Mouse (Mus musculus): Measurements from ENCODE around the gene Porcn.
A peak's percentile ranks its signal among the peaks of the same experiment; 100 is the strongest.

Porcn gene

GRCm38 (mm10) chrX:8218114-8218513 lies 11.8 kb upstream of the Porcn start:
- 0 out of 2 replicates have a peak, but pooled peaks cover 9% of the 10 kb centered on the region for H3K27me3 ChIP-seq (ENCODE audit: insufficient read depth, low read length)
- peaks cover 44% of the 10 kb centered on the region for H3K4me1 ChIP-seq (replicated peaks; ENCODE audit: low read depth, low read length)
- H3K36me3 ChIP-seq (ENCODE audit: insufficient read depth, low read length) = no peaks in the 10 kb centered on the region
- no peak overlapping the region for H3K4me3 ChIP-seq (replicated peaks; ENCODE audit: low read length)
- H3K9me3 ChIP-seq (ENCODE audit: low read length) = no peaks in the 10 kb centered on the region
- TF ChIP-seq NANOG (IDR thresholded peaks at IDR 0.05; ENCODE audit: borderline replicate concordance, low read length) (no peak), POU5F1 (IDR thresholded peaks at IDR 0.05; ENCODE audit: borderline replicate concordance, low read length) (no peak), CTCF (conservative IDR thresholded peaks at IDR 0.05; ENCODE audit: low read length) (no peak)

DNA sequence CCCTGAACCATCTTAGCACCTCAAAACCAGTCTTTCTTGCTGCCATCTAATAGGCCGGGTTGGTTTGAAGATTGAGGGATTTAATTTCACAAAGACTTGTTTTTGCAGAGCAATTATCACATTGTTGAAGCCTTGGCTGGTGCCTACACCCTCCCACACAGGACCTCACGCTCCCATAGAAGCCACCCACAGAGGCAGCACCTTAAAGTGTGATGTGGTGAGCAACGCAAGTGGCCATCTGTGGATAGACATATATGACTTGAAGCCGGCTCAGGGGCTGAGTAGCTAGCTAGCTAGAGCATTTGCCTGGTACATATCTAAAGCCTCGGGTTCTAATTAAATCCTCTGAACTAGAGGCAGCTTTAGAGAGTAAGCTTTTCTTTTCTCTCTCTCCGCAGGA lies 11.1 kb upstream of the Porcn start:
- no peaks in the 10 kb centered on the region for H3K36me3 ChIP-seq (ENCODE audit: insufficient read depth, low read length)
- TF ChIP-seq CTCF (conservative IDR thresholded peaks at IDR 0.05; ENCODE audit: low read length) = no peak
- TF ChIP-seq NANOG (IDR thresholded peaks at IDR 0.05; ENCODE audit: borderline replicate concordance, low read length) = no peak
- no peak for TF ChIP-seq POU5F1 (IDR thresholded peaks at IDR 0.05; ENCODE audit: borderline replicate concordance, low read length)
- no peaks in the 10 kb centered on the region for H3K9me3 ChIP-seq (ENCODE audit: low read length)
- H3K4me1 ChIP-seq (replicated peaks; ENCODE audit: low read depth, low read length) = peaks cover 37% of the 10 kb centered on the region
- H3K4me3 ChIP-seq (replicated peaks; ENCODE audit: low read length) = no peak overlapping the region
- H3K27me3 ChIP-seq (ENCODE audit: insufficient read depth, low read length) = 0 out of 2 replicates have a peak, but pooled peaks cover 9% of the 10 kb centered on the region

- H3K36me3 ChIP-seq (ENCODE audit: insufficient read depth, low read length) = no peaks in the 10 kb centered on the region
- TF ChIP-seq CTCF (conservative IDR thresholded peaks at IDR 0.05; ENCODE audit: low read length) = no peak
- no peak for TF ChIP-seq POU5F1 (IDR thresholded peaks at IDR 0.05; ENCODE audit: borderline replicate concordance, low read length)
- no peak for TF ChIP-seq NANOG (IDR thresholded peaks at IDR 0.05; ENCODE audit: borderline replicate concordance, low read length)
- H3K4me3 ChIP-seq (replicated peaks; ENCODE audit: low read length) = no peak overlapping the region
- H3K9me3 ChIP-seq (ENCODE audit: low read length) = no peaks in the 10 kb centered on the region
- H3K27me3 ChIP-seq (ENCODE audit: insufficient read depth, low read length) = no peaks in the 10 kb centered on the region
- peaks cover 35% of the 10 kb centered on the region for H3K4me1 ChIP-seq (replicated peaks; ENCODE audit: low read depth, low read length)
Observed at GRCm38 (mm10) chrX:8211490-8212207, 5.3 kb upstream of the Porcn start.

GRCm38 (mm10) chrX:8209720-8210119 lies 3.4 kb upstream of the Porcn start:
- H3K4me1 ChIP-seq (replicated peaks; ENCODE audit: low read depth, low read length) = peaks cover 45% of the 10 kb centered on the region
- no peaks in the 10 kb centered on the region for H3K27me3 ChIP-seq (ENCODE audit: insufficient read depth, low read length)
- H3K9me3 ChIP-seq (ENCODE audit: low read length) = no peaks in the 10 kb centered on the region
- no peak overlapping the region for H3K4me3 ChIP-seq (replicated peaks; ENCODE audit: low read length)
- peaks cover 7% of the 10 kb centered on the region for H3K36me3 ChIP-seq (ENCODE audit: insufficient read depth, low read length)
- no peak for TF ChIP-seq POU5F1 (IDR thresholded peaks at IDR 0.05; ENCODE audit: borderline replicate concordance, low read length)

GRCm38 (mm10) chrX:8207224-8207623 lies 899 bp upstream of the Porcn start:
- Histone ChIP-seq H3K4me1 (replicated peaks; ENCODE audit: low read depth, low read length) (peaks cover 69% of the 10 kb centered on the region), H3K27me3 (ENCODE audit: insufficient read depth, low read length) (no peaks in the 10 kb centered on the region), H3K4me3 (replicated peaks; ENCODE audit: low read length) (peak overlapping the region; percentile 82), H3K9me3 (ENCODE audit: low read length) (no peaks in the 10 kb centered on the region), H3K36me3 (ENCODE audit: insufficient read depth, low read length) (peaks cover 32% of the 10 kb centered on the region)
- TF ChIP-seq POU5F1 (IDR thresholded peaks at IDR 0.05; ENCODE audit: borderline replicate concordance, low read length) = no peak
- peak; percentile 96 for TF ChIP-seq NANOG (IDR thresholded peaks at IDR 0.05; ENCODE audit: borderline replicate concordance, low read length)

- peak overlapping the region; percentile 82 for H3K4me3 ChIP-seq (replicated peaks; ENCODE audit: low read length)
- H3K4me1 ChIP-seq (replicated peaks; ENCODE audit: low read depth, low read length) = peaks cover 69% of the 10 kb centered on the region
- H3K27me3 ChIP-seq (ENCODE audit: insufficient read depth, low read length) = no peaks in the 10 kb centered on the region
- TF ChIP-seq NANOG (IDR thresholded peaks at IDR 0.05; ENCODE audit: borderline replicate concordance, low read length) (no peak), CTCF (conservative IDR thresholded peaks at IDR 0.05; ENCODE audit: low read length) (no peak), POU5F1 (IDR thresholded peaks at IDR 0.05; ENCODE audit: borderline replicate concordance, low read length) (no peak)
- H3K36me3 ChIP-seq (ENCODE audit: insufficient read depth, low read length) = peaks cover 37% of the 10 kb centered on the region
- H3K9me3 ChIP-seq (ENCODE audit: low read length) = no peaks in the 10 kb centered on the region
Observed at GRCm38 (mm10) chrX:8206694-8207197, 421 bp upstream of the Porcn start.

GRCm38 (mm10) chrX:8205551-8205950 lies 774 bp downstream of the Porcn start:
- Histone ChIP-seq H3K4me3 (replicated peaks; ENCODE audit: low read length) (peak overlapping the region; percentile 82), H3K9me3 (ENCODE audit: low read length) (no peaks in the 10 kb centered on the region), H3K4me1 (replicated peaks; ENCODE audit: low read depth, low read length) (peaks cover 63% of the 10 kb centered on the region), H3K36me3 (ENCODE audit: insufficient read depth, low read length) (peaks cover 49% of the 10 kb centered on the region), H3K27me3 (ENCODE audit: insufficient read depth, low read length) (no peaks in the 10 kb centered on the region)
- TF ChIP-seq POU5F1 (IDR thresholded peaks at IDR 0.05; ENCODE audit: borderline replicate concordance, low read length) = no peak
- no peak for TF ChIP-seq NANOG (IDR thresholded peaks at IDR 0.05; ENCODE audit: borderline replicate concordance, low read length)
- no peak for TF ChIP-seq CTCF (conservative IDR thresholded peaks at IDR 0.05; ENCODE audit: low read length)

- H3K36me3 ChIP-seq (ENCODE audit: insufficient read depth, low read length) = peaks cover 54% of the 10 kb centered on the region
- peaks cover 62% of the 10 kb centered on the region for H3K4me1 ChIP-seq (replicated peaks; ENCODE audit: low read depth, low read length)
- H3K9me3 ChIP-seq (ENCODE audit: low read length) = no peaks in the 10 kb centered on the region
- no peaks in the 10 kb centered on the region for H3K27me3 ChIP-seq (ENCODE audit: insufficient read depth, low read length)
- TF ChIP-seq CTCF (conservative IDR thresholded peaks at IDR 0.05; ENCODE audit: low read length) = no peak
- TF ChIP-seq NANOG (IDR thresholded peaks at IDR 0.05; ENCODE audit: borderline replicate concordance, low read length) = no peak
- no peak for TF ChIP-seq POU5F1 (IDR thresholded peaks at IDR 0.05; ENCODE audit: borderline replicate concordance, low read length)
- H3K4me3 ChIP-seq (replicated peaks; ENCODE audit: low read length) = peak overlapping the region; percentile 82
Observed at GRCm38 (mm10) chrX:8205088-8205487, 1.2 kb downstream of the Porcn start.

DNA sequence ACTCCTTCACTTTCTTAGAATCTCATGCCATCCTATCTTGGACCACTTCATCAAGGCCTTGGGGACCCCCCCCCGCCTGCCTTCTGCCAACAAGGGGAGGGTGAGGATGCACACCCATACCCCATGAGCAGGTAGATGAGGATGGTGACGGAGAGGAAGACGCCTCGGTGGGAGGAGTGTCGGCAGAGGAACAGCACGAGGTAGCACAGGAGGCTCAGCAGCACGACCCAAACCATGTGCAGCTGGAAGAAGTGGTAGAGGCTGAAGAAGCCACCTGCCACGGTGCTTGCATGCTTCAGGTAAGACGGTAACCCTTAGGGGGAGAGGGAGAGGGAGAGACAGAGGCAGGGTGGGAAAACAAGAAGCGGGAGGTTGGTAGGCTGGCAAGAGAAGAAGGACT lies 2.2 kb downstream of the Porcn start:
- Histone ChIP-seq H3K4me3 (replicated peaks; ENCODE audit: low read length) (no peak overlapping the region), H3K9me3 (ENCODE audit: low read length) (no peaks in the 10 kb centered on the region), H3K36me3 (ENCODE audit: insufficient read depth, low read length) (peaks cover 64% of the 10 kb centered on the region), H3K27me3 (ENCODE audit: insufficient read depth, low read length) (no peaks in the 10 kb centered on the region), H3K4me1 (replicated peaks; ENCODE audit: low read depth, low read length) (peaks cover 54% of the 10 kb centered on the region)
- TF ChIP-seq NANOG (IDR thresholded peaks at IDR 0.05; ENCODE audit: borderline replicate concordance, low read length) (no peak), CTCF (conservative IDR thresholded peaks at IDR 0.05; ENCODE audit: low read length) (no peak), POU5F1 (IDR thresholded peaks at IDR 0.05; ENCODE audit: borderline replicate concordance, low read length) (no peak)

All from E14TG2a.4 (cell line).